Mouse (Mus musculus) small intestine, adult 10 weeks (tissue): ENCODE data around the gene Vmn1r169. TPM values are rescaled to one million over a fixed set of nuclear protein-coding genes. Genes with fewer than 3 reads are reported as not detected.

Source experiments
- polyA plus RNA-seq: library from polyadenylated mRNA; stranded (reverse); fragments of 350-450 nt; fragmentation: Illumina TruSeq; extraction: RNeasy Lipid Tissue Mini Kit (QIAGEN cat#74804); gene quantifications from one replicate; pipeline ENCODE4 v1.2.3, GENCODE M21; 2014; ENCODE audit warnings: low replicate concordance

The Vmn1r169 gene
- polyA plus RNA-seq: not detected

DNA sequence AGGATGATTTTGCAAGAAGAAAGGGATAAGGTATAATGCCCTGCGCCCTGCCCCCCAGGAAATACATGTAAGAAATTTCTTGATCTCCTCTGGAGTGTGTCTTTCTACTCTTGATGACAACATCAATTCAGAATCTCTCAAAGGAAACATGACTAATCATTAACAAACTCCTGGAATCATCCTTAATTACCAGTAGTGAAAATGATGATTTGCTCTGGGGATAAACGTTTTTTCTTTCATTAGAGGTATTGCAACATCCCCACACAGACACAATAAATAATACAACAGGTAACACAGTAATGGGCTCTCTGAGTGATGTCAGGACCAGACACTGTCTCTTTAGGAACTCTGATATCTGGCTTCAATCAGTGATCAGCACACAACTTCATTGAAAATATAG, at the start of gene Vmn1r169:
Vmn1r169 (plus strand) TSS at position 301 of the 400 bp plus-strand sequence.

DNA sequence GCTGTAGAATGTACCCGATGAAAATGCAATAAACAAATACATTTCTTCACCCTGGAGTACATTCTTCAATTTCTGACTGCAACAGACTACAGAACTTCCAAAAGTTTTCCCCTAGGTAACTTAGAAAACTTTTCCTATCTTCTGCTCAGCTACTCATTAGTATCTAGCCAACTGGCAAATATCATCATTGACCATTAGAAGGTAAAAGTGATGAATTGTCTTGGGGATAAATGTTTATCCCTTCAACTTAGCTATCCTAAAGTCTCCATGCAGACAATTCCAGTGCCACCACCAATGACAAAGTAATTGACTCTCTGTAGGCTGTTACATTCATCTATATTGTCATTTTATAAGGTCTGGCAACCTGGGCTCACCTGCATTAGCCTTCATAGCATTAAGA, 35.9 kb upstream of the Vmn1r169 start, which contains the start of gene Vmn1r168:
Vmn1r168 (plus strand) TSS at position 301 of the 400 bp plus-strand sequence.

DNA sequence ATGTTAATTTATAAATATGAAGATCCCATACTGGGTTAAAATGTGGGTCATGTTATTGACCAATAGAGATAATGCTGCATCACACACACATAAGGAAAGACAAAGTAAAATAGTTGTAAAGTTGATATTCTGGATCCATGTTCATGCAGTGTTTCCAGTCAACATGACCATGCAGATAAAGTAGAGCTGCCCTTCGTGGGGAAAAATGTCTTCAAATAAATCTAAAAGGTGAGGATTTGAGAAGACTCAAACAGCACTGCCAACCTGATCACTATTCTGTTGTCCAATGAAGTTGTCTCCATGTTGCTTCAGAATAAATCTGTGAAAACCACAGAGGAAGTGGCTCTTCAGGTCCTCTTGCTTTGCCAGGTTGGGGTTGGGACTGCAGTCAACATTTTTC, 30.5 kb downstream of the Vmn1r169 start, which contains the start of gene Vmn1r170:
Vmn1r170 (plus strand) TSS at position 301 of the 400 bp plus-strand sequence.

Other genes with a start within 250 kb of the Vmn1r169 start
- not detected for gene Nlrp5, start 189.6 kb upstream of the Vmn1r169 start, polyA plus RNA-seq
- gene Vmn1r167, start 68.3 kb upstream of the Vmn1r169 start, polyA plus RNA-seq: not detected
- not detected for gene Vmn1r168, start 35.8 kb upstream of the Vmn1r169 start, polyA plus RNA-seq
- gene Vmn1r170, start 30.6 kb downstream of the Vmn1r169 start, polyA plus RNA-seq: not detected
- gene Vmn1r171, start 55.2 kb downstream of the Vmn1r169 start, polyA plus RNA-seq: not detected
- not detected for gene Vmn1r172, start 82.8 kb downstream of the Vmn1r169 start, polyA plus RNA-seq
- not detected for gene Vmn1r173, start 125.2 kb downstream of the Vmn1r169 start, polyA plus RNA-seq
- not detected for gene Vmn1r174, start 176.7 kb downstream of the Vmn1r169 start, polyA plus RNA-seq
- gene Vmn1r175, start 235.1 kb downstream of the Vmn1r169 start, polyA plus RNA-seq: not detected